Mouse (Mus musculus) neural tube, embryonic 12.5 days (tissue): ENCODE data around the gene Prr19. TPM values are rescaled to one million over a fixed set of nuclear protein-coding genes. Genes with fewer than 3 reads are reported as not detected.

Source experiments
- polyA plus RNA-seq: library from polyadenylated mRNA; unstranded; fragments of >200 nt; fragmentation: Nextera tagmentation; extraction: Ambion mirVana; gene quantifications from 2 replicates; pipeline ENCODE4 v1.2.1, GENCODE M21; 2016

The Prr19 gene
- polyA plus RNA-seq, 1 experiment from 2014 or later = 1.5 TPM

Other genes with a start within 250 kb of the Prr19 start
- 18.6 and 19.5 TPM in 2 replicates for gene Grik5, start 229.1 kb upstream of the Prr19 start, polyA plus RNA-seq
- 38.7 and 39.2 TPM in 2 replicates for gene Zfp574, start 228.8 kb upstream of the Prr19 start, polyA plus RNA-seq
- 28.1 and 32.6 TPM in 2 replicates for gene Pou2f2, start 121.7 kb upstream of the Prr19 start, polyA plus RNA-seq
- gene Dedd2, start 80.8 kb upstream of the Prr19 start, polyA plus RNA-seq = 15.5 and 17.7 TPM in 2 replicates
- 2.1 and 2.9 TPM in 2 replicates for gene Zfp526, start 80.0 kb upstream of the Prr19 start, polyA plus RNA-seq
- gene Gsk3a, start 63.6 kb upstream of the Prr19 start, polyA plus RNA-seq = 19.1 and 20.3 TPM in 2 replicates
- gene Erf, start 50.6 kb upstream of the Prr19 start, polyA plus RNA-seq = 11.9 and 13.1 TPM in 2 replicates
- gene Cic, start 33.7 kb upstream of the Prr19 start, polyA plus RNA-seq = 44.2 and 45.0 TPM in 2 replicates
- gene Pafah1b3, start 3.4 kb upstream of the Prr19 start, polyA plus RNA-seq = 400 and 431 TPM in 2 replicates
- 26.0 and 28.3 TPM in 2 replicates for gene Tmem145, start 4.7 kb downstream of the Prr19 start, polyA plus RNA-seq
- 19.1 and 19.6 TPM in 2 replicates for gene Megf8, start 15.8 kb downstream of the Prr19 start, polyA plus RNA-seq
- gene Cnfn, start 68.3 kb downstream of the Prr19 start, polyA plus RNA-seq = not detected in 2 replicates
- gene Lipe, start 97.3 kb downstream of the Prr19 start, polyA plus RNA-seq = 10.7 and 11.6 TPM in 2 replicates
- gene Cxcl17, start 111.5 kb downstream of the Prr19 start, polyA plus RNA-seq = 0.37 and 0.53 TPM in 2 replicates
- gene Ceacam1, start 176.2 kb downstream of the Prr19 start, polyA plus RNA-seq = 0.78 and 1.3 TPM in 2 replicates
- gene Ceacam2, start 238.4 kb downstream of the Prr19 start, polyA plus RNA-seq = not detected in 2 replicates